Mouse (Mus musculus) cerebellum, postnatal 36 days (tissue): Measurements from ENCODE around the gene Fhl3.

Experiments used
- DNase-seq, 2 experiments: peaks; one replicate each; pipeline ENCODE4 v3.0.0; 2021 to 2022; ENCODE audit warnings: mixed read lengths in 2 of 2

Fhl3 gene

DNA sequence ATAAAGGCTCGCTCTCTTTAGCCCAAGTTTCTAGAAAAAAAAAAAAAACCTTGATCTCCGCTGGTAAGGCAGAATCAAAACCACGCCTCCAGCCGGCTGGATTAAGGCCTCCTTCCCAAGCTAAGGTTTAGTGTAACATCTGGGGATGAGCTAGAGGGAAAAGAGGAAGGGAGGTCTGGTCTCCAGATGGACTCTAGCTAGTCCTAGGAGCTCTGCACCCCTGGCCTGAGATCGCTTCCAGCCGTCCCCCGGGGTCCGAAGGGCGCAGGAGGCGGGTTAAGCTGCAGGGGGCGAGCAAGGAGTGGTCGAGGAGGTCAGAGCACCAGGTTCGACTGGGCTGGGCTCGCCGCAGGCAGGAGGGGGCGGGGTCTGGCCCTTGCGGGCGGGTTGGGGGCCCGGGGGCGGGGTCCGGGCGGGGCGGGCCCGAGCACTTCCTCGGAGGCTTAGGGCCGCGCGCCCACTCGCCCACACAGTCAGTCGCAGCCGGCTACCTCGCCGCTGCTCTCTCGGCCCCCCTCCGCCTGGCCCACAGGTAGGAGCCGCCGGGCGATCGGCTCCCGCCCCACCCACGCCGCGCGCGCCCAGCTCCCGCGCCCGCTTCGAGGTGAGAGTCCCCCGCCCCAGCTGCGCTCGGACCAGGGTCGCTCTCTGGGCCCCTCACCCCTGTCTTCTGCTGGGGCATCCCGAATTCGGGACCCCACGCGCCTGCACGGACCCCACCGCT, at the start of gene Fhl3:
TSS of gene Fhl3 (plus strand) at position 454 of the 724 bp plus-strand sequence.
- DNase-seq = peak in 1 of 2 experiments; percentile 14

DNA sequence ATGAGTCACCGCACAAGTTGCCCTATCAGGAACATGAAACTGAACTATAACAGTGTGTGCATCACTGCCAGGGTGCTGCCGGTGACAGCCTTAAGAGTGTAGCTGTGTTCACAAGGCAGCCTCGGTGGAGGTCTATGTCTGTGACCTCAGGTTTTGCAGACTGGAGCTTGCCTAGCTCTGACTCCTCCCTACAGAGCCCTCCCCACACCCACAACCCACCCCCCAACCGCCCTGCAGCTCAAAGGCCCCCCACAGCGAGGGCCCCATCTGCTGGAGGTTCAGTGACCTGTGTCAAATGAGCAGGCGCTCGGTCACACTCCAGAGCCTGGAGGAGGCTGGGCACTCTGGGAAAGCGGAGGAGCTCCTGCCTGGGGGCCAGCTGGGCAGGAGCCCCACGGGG, 47.6 kb upstream of the Fhl3 start:
- no peak for DNase-seq

DNA sequence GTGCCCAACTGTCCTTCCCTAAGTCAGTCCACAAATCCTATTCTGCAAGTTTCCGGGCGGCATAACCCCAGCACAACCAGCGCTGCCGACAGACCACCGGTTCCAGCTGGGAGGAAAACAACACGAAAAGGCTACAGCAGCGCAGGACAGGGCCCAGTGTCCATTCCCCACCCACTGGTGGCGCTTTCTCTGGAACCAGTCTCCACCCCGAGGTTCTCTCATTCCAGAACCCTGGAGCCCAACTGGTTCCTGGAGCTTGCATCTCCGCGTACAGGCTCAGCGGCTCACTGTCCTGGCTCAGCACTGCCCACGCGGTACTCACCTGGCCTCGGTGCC, 44.0 kb upstream of the Fhl3 start, which contains the start of gene Pou3f1:
TSS of gene Pou3f1 (plus strand) at position 290 of the 336 bp plus-strand sequence.
- no peak for DNase-seq

DNA sequence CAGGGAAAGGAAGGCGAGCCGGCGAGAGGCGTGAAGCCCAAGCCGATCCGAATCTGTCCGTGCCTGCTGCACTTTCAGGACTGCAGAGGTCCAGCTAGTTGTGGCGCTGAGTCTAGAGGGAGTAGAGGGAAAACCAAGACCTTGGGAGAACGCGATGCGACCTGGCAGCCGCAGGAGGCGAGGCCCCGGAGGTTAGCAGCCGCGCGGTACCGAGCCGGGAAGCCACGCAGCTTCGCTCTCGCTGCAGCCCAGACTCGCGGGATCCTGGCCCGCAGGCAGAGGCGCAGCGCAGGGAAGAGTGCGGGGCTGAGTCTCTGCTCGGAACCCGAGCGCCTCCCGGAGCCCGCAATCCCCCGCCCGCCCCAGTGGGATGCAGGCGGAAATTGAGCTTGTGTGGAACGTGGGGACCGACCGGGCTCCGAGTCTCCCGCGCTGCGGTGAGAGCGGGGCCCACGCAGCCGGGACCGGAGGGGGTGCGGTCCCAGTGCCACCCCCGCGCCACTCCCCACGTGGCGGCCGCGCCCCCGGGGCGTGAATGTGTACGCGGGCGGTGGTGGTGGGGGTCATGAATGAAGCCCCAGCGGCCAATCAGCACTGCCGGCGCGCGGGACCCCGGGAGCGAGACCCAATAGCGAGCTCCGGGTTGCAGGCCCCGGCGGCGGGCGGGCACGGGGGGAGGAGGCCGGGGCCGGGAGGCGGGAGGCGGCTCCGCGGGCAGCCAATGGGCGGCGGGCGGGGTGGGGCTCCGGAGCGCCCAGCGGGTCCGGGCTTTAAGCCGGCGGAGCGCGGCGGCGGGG, 43.4 kb upstream of the Fhl3 start:
- DNase-seq = peak; percentile 39 to 66

DNA sequence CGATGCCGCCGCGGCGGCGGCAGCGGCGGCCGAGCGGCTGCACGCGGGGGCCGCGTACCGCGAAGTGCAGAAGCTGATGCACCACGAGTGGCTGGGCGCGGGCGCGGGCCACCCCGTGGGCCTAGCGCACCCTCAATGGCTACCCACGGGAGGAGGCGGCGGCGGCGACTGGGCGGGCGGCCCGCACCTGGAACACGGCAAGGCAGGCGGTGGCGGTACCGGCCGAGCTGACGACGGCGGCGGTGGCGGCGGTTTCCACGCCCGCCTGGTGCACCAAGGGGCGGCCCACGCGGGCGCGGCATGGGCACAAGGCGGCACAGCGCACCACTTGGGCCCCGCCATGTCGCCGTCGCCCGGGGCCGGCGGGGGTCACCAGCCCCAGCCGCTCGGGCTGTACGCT, 42.7 kb upstream of the Fhl3 start:
- DNase-seq = peak in 1 of 2 experiments; percentile 24

DNA sequence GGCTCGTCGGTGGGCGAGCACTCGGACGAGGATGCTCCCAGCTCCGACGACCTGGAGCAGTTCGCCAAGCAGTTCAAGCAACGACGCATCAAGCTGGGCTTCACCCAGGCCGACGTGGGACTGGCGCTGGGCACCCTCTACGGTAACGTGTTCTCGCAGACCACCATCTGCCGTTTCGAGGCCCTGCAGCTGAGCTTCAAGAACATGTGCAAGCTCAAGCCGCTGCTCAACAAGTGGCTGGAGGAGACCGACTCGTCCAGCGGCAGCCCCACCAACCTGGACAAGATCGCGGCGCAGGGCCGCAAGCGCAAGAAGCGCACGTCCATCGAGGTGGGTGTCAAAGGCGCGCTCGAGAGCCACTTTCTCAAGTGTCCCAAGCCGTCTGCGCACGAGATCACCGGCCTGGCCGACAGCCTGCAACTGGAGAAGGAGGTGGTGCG, 42.1 kb upstream of the Fhl3 start:
- no peak for DNase-seq

DNA sequence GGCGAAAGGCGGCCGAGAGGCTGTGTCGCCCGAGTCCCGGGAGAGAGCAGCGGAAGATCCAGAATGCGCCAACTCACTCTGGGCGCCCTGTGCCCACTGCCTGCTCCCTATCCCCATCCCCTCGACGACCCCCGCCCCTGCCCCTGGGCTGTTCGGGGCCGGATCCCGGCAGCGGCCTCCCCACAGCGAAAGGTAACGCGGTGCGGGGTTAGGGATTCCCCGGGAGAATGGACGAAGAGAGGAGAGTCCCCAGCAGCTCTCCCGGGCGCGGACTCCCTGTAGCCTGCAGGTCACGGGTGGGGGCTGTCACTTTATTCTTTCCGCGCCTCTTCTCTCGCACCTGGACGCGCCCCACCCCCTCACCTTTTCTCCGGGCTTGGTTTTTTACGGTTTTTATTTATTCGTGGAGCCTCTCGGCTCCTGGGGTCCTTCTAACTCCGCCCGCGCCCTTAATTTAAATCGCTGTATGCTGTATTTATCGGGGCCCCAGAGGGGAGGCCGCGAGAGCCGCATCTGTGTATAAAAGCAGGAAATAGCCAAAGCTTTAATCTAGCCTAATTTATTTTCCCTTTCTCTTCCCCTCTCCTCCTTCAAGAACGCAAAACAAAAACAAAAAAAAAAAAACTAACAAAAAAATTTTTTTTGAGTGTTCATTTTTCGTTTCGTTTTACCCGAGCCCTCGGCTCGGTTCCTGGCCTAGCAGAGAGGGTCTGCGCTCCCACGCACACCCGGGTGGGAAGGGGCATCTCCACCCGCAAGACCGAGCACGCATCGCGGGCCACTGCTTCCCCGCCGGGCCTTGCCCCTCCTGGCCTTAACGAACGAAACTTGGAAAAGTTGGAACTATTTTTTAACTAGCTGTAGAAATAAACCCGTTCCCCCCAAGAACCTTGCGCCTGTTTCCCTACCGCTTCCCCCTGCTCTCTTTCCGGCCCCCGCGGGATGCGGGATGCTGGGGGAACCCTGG, 41.0 kb upstream of the Fhl3 start:
- no peak for DNase-seq

DNA sequence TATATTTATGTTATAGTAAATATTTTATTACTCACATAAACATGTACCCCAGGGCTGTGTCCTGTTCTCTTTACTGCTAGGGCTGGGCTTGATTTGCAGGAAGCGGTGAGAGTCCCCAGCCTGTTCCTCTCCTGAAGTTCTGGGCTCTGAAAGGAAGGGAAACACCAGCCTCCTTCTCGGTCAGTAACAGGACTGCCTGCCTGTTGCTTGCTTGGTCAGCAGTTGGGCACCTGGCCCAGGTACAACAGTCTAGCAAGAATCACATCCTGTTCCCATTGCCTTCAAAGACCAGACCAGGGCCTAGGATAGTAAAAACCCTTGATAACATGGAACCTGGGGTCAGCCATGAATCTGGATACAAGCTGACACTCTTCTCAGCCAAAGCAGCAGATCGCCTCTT, 39.9 kb upstream of the Fhl3 start:
- DNase-seq = no peak

DNA sequence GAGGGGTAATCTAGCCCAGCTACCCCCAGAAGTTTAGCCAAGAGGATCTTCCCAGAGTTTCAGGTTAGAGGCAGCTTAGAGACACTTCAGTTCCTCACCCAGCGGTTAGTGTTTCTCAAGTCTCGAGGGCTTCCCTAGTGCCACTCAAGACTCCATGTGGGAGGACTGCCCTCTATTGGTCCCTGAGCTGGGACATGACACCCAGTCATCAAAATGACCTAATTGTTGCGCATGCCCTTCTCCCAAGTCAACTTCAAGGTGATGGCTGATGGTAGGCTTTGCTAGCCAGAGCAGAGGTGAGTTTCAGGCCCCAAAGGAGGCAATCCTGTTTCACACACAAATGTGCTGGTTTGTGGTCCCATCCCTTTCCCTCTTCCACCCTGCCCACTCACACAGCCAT, 37.5 kb upstream of the Fhl3 start:
- DNase-seq = no peak

DNA sequence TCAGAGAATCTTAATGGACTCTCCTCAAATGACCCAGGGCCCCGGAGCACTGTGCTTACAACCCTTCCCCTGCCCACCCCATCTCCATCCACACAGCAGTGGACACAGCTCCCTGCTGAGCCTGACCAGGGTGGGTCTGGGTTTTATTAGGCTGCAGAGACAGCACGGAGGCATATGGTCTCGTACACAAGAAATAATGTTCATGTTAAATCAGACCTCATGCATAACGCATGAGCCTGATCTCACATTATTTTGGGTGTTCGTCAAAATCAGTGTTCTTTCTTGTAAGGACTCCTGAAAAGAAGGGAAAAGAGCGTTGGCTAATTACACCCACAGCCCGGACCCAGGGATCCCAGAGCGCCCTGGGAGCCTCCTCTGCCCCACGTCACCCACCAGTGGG, 36.3 kb upstream of the Fhl3 start:
- DNase-seq = no peak

DNA sequence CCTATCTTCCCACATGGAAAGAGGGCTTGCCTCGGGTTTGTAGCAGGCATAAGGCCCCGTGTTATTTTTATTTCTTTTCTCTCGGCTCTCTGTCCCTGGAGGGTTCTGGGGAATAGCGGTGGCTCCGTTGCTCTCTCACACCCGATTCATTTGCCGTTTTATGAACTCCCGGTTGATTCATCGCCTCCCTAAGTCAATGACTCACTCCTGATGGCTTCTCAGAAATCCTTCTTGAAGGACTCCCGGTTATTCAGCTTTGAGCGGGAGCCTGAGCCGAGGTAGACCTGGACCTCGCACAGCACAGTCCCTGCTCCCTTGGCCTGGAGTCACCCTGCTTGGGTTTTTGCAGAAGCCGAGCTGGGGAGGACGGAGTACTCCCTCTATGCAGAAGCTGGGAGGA, 35.9 kb upstream of the Fhl3 start:
- no peak for DNase-seq

DNA sequence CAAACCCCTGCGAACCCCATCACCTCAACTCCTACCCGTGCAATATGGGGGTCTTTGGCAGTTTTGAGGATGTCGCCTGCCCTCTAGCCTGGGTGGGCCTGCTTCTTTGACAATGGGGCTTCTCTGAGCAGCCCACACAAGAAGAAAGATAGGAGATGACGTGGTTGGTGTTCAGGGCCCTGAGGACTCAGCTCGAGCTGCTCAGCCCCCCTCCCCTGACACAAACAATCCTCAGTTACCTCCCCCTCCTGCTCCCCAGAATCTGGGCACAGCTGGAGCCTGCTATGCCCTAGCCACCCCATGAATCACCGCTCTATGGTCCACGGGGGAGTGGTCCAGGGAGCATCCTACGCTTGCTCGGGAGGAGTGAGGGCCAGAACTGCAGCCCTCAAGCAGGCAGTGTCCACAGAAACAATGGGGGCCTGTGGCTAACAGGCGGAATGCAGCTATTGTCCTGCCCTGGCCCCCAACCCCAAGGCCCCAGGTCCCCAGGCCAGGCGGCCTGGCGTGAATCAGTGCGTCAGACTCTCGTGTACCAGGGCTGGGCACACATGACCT, 32.9 kb upstream of the Fhl3 start:
- DNase-seq = no peak

DNA sequence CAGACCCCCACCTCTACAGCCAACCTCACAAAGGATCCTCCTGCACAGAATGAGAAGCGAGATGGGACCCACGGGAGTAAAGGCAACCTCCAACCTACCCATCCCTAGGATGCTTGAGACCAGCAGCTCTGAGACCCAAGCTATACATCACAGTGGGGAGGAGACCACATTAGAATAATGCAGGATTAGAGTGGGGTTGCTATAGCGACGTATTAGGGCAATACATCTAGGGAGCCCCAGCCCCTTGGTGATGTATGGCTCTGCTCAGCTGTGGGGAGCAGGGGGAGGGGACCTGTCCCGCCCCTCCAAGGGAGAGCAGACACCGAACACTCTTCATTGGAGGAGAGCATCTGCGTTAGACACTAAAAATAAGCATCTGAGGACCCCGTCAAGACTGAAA, 32.4 kb upstream of the Fhl3 start:
- no peak for DNase-seq

DNA sequence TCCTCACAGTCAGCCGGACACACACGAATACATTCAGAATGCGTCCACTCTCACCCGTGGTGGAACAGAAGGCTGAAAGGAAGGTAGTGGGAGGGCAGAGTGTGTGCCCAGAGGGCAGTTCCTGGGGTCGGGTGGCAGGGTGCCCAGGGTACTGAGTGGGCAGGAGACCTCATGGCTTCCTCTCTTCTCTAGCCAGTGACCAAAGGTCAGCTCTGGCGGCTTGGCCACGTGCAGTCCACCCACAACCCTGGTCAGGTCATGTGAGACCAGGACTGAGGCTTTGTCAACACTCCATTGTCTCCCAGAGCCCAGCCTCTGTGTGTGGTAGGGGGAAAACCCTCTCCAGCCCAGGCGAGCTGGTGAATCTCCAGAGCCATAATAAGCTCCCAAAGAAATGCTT, 30.3 kb upstream of the Fhl3 start:
- DNase-seq = no peak

DNA sequence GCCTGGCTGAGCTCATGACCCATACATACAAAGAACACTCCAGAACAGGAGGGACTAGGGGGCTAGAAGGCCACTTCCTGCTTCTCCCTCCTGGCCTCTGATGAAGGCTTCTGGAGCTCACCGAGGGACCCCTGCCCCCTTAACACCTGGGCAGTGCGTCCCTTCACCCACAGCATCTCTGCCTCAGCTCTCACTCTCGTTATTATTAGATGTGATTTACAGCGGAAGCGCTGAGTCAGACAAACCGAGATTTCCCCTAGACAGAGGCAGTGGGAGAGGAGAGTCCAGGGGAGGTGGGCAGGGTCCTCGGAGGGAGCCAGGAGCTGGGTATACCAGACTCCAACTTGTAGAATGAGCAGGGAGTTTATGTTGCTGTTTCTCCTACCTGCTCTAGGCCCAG, 28.9 kb upstream of the Fhl3 start:
- DNase-seq = no peak

DNA sequence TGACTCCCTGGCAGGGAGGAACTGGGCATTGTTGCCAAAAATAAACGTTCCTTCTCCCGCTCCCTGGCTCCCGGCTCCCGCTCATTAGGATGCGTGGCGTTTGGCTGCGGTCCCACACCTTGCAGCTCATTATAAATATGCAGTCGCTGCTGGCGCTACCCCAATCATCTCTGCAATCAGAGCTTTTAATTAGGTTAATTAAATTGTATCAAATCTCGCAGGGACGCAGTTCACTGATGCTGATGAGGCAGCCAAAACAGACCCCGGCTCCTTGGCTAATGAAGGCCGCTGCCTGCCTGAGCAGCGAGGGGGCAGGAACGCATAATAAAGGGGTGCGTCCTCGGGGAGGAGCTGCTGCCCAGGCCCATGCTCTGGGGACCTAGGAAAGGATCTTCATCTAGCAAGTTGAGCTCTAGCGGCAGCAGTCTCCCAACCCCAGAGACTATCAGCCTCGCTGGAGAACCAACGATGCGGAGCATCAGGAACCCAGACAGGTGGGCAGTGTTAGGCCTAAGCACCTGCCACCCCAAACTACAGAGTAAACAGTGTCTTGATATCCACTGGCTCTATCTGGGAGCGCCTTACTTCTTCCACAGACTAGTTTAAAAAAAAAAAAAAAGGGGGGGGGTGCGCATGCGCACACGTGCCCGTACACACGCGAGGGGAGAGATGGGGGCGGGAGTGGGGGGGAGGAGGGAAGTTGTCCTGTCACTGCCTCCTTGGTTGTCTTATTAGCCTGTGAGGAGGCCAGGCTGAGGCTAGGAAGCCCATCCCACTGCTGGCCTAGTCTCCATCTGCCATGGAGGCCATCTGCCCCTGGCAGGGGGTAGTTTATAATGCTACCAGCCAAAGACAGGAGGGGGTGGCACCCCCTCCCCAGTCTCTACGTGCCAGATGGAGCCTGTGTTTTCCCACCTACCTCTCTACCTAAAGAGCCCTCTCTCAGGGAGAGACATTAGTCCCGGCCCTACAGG, 27.9 kb upstream of the Fhl3 start:
- DNase-seq = peak; percentile 62 to 65

DNA sequence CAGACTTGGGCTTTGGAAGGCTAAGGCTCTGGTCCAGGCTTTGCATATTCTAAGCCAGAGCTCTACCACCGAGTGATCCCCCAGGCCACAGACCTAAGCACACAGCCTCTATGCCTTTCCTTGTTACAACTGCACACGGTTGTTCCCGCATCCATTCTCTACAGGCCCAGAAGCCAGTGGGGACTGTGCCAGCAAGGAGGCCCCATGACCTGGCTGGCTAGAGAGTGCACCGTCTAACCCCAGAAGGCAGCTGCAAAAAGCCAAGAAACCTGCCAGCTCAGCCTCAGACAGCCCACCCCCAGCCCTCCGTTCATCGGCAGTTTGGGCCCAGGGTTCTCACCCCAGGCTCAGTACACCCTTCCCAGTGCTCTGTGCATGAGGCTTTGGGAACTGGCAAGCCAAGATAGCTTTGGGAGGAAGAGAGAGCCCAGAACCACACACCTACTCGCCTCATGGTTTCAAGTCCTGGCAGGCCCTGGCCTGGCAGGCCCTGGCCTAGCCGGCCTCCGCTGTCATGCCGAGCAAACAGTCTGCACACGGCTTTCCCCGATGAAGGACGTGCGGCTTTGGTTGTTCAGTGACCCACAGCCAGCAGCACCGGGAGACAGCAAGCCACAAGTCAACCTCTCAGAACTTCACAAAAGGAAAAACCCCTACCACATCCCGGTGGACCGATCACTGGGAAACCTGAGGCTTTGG, 26.0 kb upstream of the Fhl3 start:
- DNase-seq = no peak

DNA sequence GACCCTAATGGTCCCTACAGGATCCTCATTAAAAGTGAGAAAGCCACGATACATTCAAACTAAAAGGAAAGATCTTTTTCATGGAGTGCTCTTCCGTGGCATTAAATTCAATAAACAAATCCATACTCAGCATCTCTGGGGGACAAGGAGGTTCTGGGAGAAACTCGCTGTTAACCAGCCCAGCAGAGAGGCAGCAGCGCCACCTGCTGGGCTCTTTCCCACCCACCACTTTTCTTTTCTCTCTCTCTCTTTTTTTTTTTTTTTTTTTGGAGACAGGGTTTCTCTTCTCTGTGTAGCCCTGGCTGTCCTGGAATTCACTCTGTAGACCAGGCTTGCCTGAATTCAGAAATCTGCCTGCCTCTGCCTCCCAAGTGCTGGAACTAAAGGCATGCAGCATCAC, 25.5 kb upstream of the Fhl3 start:
- DNase-seq = peak; percentile 69 to 75

DNA sequence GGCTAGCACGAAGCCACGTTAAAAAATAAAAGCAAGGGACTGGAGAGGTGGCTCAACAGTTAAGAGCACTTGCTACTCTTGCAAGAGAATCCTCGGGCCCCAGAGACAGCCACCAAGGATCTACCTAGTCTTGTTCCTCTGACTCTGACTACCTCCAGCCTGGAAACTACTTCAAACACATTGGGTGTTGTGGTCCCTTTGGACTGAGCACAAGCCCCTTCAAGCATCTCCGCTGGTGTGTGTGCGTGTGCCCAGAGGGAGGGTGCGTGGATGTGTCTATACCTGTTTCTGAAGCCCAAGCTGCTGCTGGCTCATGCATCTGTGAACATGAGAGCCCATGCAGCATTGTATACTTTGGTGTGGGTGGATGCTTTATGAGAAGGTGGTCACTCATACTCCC, 24.5 kb upstream of the Fhl3 start:
- no peak for DNase-seq

DNA sequence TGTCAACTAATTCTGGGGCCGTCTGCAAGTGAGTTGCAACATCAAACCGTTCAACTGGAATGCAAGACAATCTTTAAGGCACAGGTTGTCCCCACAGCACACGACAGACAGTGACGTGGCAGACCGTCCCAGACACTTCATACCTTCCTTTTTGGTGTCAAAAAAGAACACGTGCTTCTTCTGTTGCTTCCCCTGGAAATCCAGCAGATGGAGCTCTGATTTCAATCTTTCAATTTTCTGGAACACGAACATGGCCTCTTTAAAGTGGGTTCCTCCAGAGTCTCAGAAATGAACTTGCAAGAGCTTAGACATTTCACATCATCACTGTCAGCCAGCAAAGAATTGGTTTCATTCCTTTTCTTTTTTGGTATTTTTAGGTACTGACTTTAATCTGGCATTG, 18.2 kb upstream of the Fhl3 start:
- DNase-seq = no peak

DNA sequence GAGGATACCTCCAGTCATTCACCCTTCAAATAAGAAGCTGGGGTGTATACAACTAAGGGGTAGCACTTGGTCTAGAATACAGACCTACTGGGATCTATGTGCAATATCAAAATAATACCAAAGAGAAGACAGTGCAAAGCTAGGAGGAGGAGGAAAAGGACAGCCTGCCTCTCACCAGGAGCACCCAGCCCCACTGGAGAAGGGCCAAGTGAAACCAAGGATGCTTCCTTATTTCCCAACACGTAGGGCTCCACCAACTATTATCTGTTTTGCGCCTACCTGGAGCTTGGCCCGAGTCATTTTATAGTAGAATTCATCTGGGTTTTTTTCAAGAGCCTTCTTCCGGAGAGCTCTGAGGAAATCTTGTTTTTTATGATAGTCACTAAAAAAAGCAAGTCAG, 17.0 kb upstream of the Fhl3 start:
- DNase-seq = peak; percentile 41 to 45
